Mouse (Mus musculus) lung, postnatal 0 days (tissue): ENCODE data around the gene Hils1.

Experiments
- CTCF ChIP-seq: IDR thresholded peaks from 2 replicates; pipeline ENCODE4 v1.5.1; 2016; ENCODE audit warnings: antibody characterized with exemption, mild to moderate bottlenecking
- EP300 ChIP-seq: IDR thresholded peaks from 2 replicates; pipeline ENCODE4 v1.6.1; 2016; ENCODE audit warnings: antibody characterized with exemption, mild to moderate bottlenecking, control low read depth

GRCm38 (mm10) chr11:94991641-94992479, 24.5 kb downstream of the Hils1 start:
- no peak for TF ChIP-seq EP300
- TF ChIP-seq CTCF, result no peak
